Mouse (Mus musculus) stomach, postnatal 0 days (tissue): ENCODE data around the gene Anapc5.

Experiments
- CTCF ChIP-seq: IDR thresholded peaks from 2 replicates; pipeline ENCODE4 v1.5.1; 2016; ENCODE audit warnings: antibody characterized with exemption, low read depth, mild to moderate bottlenecking, moderate library complexity
- EP300 ChIP-seq: optimal IDR thresholded peaks from 2 replicates; pipeline ENCODE3; 2016; ENCODE audit warnings: antibody characterized with exemption

- TF ChIP-seq CTCF, result no peak
- no peak for TF ChIP-seq EP300
Measured at GRCm38 (mm10) chr5:122767283-122767682, 53.9 kb downstream of the Anapc5 start.
